Mouse (Mus musculus) ES-E14 (cell line): Measurements from ENCODE around the gene Lgmn.

Experiments
- CHD2 ChIP-seq: IDR thresholded peaks from 2 replicates; pipeline ENCODE4 v1.6.1; 2014; ENCODE audit warnings: mild to moderate bottlenecking, low read depth, low read length, inconsistent platforms
- HCFC1 ChIP-seq: IDR thresholded peaks from 2 replicates; pipeline ENCODE4 v1.6.1; 2012; ENCODE audit warnings: low read length, inconsistent platforms, borderline replicate concordance; ENCODE audit not compliant: insufficient read depth
- MAFK ChIP-seq: IDR thresholded peaks from 2 replicates; pipeline ENCODE4 v1.6.1; 2014; ENCODE audit warnings: mild to moderate bottlenecking, low read depth, low read length, inconsistent platforms; ENCODE audit not compliant: insufficient read depth
- ZC3H11A ChIP-seq: IDR thresholded peaks from 2 replicates; pipeline ENCODE4 v1.6.1; 2012; ENCODE audit warnings: low read depth, mild to moderate bottlenecking, inconsistent platforms, low read length, borderline replicate concordance
- ZNF384 ChIP-seq: IDR thresholded peaks from 2 replicates; pipeline ENCODE4 v1.6.1; 2012; ENCODE audit warnings: low read depth, low read length, inconsistent platforms

- no peak for TF ChIP-seq ZNF384
- no peak for TF ChIP-seq CHD2
- TF ChIP-seq HCFC1: no peak
- no peak for TF ChIP-seq ZC3H11A
- no peak for TF ChIP-seq MAFK
Measured at GRCm38 (mm10) chr12:102416391-102416837, 23.2 kb downstream of the Lgmn start.
